Mouse (Mus musculus): ENCODE measurements around the gene Mtnr1a.

GRCm38 (mm10) chr8:45109371-45110063 lies 40.6 kb downstream of the Mtnr1a start:
- TF ChIP-seq GATA1 (IDR thresholded peaks at IDR 0.05; ENCODE audit: borderline replicate concordance, low read length), result no peak
- TF ChIP-seq FLI1 (IDR thresholded peaks at IDR 0.05; ENCODE audit: low read length), result no peak

All from megakaryocyte, embryonic 14.5 days (primary cell).